Mouse (Mus musculus) stomach, embryonic 14.5 days (tissue): Measurements from ENCODE around the gene Kcnk7. TPM values are rescaled to one million over a fixed set of nuclear protein-coding genes. Genes with fewer than 3 reads are reported as not detected.

ENCODE experiments used
- ATAC-seq: fragments of 200-750 bp; cut with Nextera tagmentation; 2 replicates; pipeline ENCODE4 v1.8.0; 2017; ENCODE audit warnings: low read depth, moderate TSS enrichment; ENCODE audit not compliant: insufficient number of reproducible peaks, insufficient read depth, low FRiP score
- H3K27ac ChIP-seq: fragments of 300-500 bp; sonication (generic); 2 replicates; pipeline ENCODE4 v1.5.1; 2014; ENCODE audit warnings: mild to moderate bottlenecking, low read length, moderate library complexity, mixed read lengths
- H3K27me3 ChIP-seq: fragments of 300-500 bp; sonication (generic); 2 replicates; pipeline ENCODE4 v1.6.1; 2014; ENCODE audit warnings: low read length, control low read depth, mixed read lengths; ENCODE audit not compliant: control insufficient read depth, insufficient read depth
- H3K36me3 ChIP-seq: fragments of 300-500 bp; sonication (generic); 2 replicates; pipeline ENCODE4 v1.6.1; 2014; ENCODE audit warnings: mild to moderate bottlenecking, control low read depth, low read length, moderate library complexity, mixed read lengths; ENCODE audit not compliant: control insufficient read depth, insufficient read depth
- H3K4me1 ChIP-seq: fragments of 300-500 bp; sonication (generic); 2 replicates; pipeline ENCODE4 v1.6.1; 2014; ENCODE audit warnings: low read length, control low read depth, mixed read lengths; ENCODE audit not compliant: control insufficient read depth, insufficient read depth
- H3K4me2 ChIP-seq: fragments of 300-500 bp; sonication (generic); replicated peaks from 2 replicates; pipeline ENCODE4 v1.6.1; 2014; ENCODE audit warnings: low read depth, low read length, control low read depth
- H3K4me3 ChIP-seq: fragments of 300-500 bp; sonication (generic); 2 replicates; pipeline ENCODE4 v1.5.1; 2014; ENCODE audit warnings: low read depth, low read length, control low read depth
- H3K9ac ChIP-seq: fragments of 300-500 bp; sonication (generic); replicated peaks from 2 replicates; pipeline ENCODE4 v1.6.1; 2014; ENCODE audit warnings: low read depth, mild to moderate bottlenecking, control low read depth, low read length, moderate library complexity, mixed read lengths
- H3K9me3 ChIP-seq: fragments of 300-500 bp; sonication (generic); 2 replicates; pipeline ENCODE4 v1.6.1; 2016; ENCODE audit warnings: low read depth, low read length, control low read depth; ENCODE audit not compliant: control insufficient read depth
- WGBS: fragments of 180-500 bp; shearing (Covaris S2); extraction: QIAGEN DNeasy Blood & Tissue Kit; methylation state at CpG from one replicate; pipeline ENCODE4 v1.1.7; 2014; 5-methylcytosine and 5-hydroxymethylcytosine counted together
- polyA plus RNA-seq: library from polyadenylated mRNA; unstranded; fragments of >200 nt; fragmentation: Nextera tagmentation; extraction: Ambion mirVana; gene quantifications from 2 replicates; pipeline ENCODE4 v1.2.1, GENCODE M21; 2014

Gene Kcnk7
- polyA plus RNA-seq, 1 experiment from 2014 or later, result 0.84 TPM

DNA sequence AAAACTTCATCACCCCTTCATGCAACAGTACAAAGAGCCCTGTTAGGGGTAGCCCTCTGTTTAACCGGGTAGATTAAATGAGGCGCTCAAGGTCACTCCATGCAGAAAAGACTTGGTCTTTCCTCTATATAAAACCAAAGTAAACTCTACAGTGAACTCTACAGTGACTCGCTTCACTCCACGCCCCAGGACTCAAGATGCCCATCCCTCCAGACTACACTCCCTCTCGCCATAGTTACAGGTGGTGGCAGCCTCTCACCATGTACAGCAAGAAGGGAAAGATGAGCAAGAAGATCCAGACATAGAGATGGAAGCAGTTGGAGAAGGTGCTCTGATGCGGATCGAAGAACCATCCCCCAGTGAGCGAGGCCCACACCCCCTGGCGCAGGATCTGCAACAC lies 16.4 kb upstream of the Kcnk7 start:
- Histone ChIP-seq H3K4me2 (peak overlapping the region; percentile 98), H3K27me3 (no peaks in the 10 kb centered on the region), H3K27ac (peak overlapping the region; percentile 94; the same call in 1 of the 2 replicates), H3K4me3 (peak overlapping the region; percentile 97), H3K9ac (peak overlapping the region; percentile 85), H3K4me1 (peaks cover 33% of the 10 kb centered on the region), H3K9me3 (no peaks in the 10 kb centered on the region), H3K36me3 (peaks cover 44% of the 10 kb centered on the region)
- ATAC-seq, result no peak
- 13% methylated on average over 9 of the region's 9 CpGs for WGBS

DNA sequence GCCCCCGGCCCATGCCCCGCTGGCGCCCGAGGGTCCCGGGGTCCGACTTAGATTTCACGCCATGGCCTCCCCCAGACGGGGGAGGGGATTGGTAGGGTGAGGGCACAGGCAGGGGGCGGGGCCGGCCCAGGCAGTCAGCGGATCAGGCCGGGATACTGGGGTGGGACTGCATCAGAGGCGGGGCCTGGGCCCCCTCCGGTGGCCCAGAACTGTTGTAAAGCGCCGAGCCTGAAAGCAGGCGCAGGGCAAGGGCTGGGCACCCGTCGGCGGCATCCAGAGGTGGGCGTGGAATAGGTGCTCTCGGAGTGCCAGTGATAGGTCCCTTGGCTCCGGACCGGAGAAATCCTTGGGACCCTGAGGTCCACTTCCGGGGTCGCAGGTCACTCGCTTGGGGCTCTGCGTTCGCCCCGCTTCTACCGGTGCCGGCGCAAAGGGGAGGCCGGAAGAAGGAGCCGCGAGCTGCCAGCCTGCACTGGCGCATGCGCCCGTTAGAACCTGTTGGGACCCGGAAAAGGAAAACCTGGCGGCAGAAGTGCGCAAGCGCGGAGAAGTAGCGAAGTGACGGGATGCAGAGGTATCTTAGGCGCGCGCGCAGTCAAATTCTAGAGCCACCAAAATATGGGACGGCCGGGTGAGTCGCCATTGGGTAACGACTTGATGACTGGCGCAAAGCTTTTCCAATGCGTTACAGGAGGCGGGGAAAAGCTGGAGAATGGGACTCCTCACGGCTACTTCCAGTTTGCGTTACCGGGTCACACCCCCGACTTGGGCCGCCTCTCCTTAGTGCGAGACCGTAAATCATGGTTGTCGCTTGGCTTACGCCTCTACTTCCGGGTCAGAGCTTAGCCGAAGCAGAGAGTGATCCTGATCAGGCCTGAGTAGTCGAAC lies 15.7 kb upstream of the Kcnk7 start, which contains the start of the genes Map3k11 and Pcnx3:
TSS of gene Map3k11 (plus strand) at position 543 of the 888 bp plus-strand sequence.
TSS of gene Pcnx3 (minus strand) at position 709 of the 888 bp plus-strand sequence.
- H3K4me2 ChIP-seq, result peak within 1 kb of the TSS; percentile 98
- H3K4me1 ChIP-seq, result peaks cover 34% of the 10 kb centered on the region
- WGBS, result under 1% methylated on average over 69 of the region's 69 CpGs
- H3K27ac ChIP-seq, result peak within 1 kb of the TSS; percentile 94
- peak within 1 kb of the TSS; percentile 92 for H3K9ac ChIP-seq
- peaks cover 43% of the 10 kb centered on the region for H3K36me3 ChIP-seq
- H3K4me3 ChIP-seq, result peak within 1 kb of the TSS; percentile 97
- ATAC-seq, result peak; percentile 89
- no peaks in the 10 kb centered on the region for H3K27me3 ChIP-seq
- H3K9me3 ChIP-seq, result no peaks in the 10 kb centered on the region

DNA sequence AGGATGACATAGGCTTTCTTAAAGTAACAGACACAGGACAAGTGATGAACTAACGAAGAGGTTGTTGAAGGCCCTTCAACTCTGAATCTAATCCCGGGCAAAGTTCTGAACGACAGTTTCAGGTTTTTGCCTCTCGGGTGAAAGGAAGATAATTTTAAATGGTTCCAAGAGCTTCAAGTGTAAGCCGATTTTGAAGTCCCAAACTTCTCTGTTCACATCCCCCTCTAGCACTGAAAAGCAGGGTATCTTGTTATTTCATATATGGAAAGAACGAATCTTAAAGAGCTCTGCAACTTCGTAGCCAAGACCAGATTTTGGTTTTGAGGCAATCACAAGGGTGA lies 15.1 kb upstream of the Kcnk7 start:
- peaks cover 43% of the 10 kb centered on the region for H3K36me3 ChIP-seq
- H3K4me1 ChIP-seq, result peaks cover 36% of the 10 kb centered on the region
- peak overlapping the region; percentile 98 for H3K4me2 ChIP-seq

DNA sequence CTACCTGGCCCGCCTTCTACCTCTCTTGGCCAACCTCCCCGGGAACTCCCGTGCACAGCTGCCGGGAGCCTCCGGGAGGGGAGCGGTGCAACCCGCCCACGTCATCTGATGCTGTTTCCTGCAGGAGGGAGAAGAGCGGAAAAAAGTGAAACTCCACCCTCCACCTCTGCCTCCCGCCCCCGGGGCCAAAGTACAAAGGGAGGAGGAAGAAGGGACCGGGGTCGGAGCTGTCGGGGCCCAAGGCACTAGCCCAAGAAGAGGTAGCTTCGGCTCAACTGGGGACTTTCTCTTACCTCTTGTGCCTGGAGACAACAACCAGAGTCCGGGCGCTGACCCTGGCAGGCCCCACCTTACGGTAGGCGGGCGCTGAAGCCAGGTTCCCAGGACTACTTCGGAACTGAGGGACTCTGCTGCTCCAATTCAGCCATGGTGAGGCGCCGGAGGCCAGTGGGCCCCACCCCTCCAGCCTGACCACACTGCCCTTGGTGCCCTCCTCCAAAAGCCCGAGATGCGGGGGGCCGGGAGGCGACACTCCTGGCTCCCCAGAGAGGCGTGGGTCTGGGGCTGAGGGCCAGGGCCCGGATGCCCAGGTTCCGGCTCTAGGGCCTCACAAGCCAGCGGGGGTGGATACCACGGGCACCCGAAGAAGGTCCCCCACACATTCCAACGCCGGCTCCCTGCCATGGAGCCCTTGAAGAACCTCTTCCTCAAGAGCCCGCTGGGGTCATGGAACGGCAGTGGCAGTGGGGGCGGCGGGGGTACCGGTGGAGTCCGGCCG lies 14.4 kb upstream of the Kcnk7 start:
- Histone ChIP-seq H3K9me3 (no peaks in the 10 kb centered on the region), H3K36me3 (peaks cover 41% of the 10 kb centered on the region), H3K27ac (peak overlapping the region; percentile 94), H3K4me1 (peaks cover 36% of the 10 kb centered on the region), H3K4me2 (peak overlapping the region; percentile 98), H3K27me3 (no peaks in the 10 kb centered on the region), H3K4me3 (peak overlapping the region; percentile 97), H3K9ac (peak overlapping the region; percentile 92)
- 2% methylated on average over 38 of the region's 42 CpGs for WGBS
- peak; percentile 66 for ATAC-seq

More for the DNA sequence above, 15.1 kb upstream of the Kcnk7 start:
- Histone ChIP-seq H3K9ac (peak overlapping the region; percentile 92; the same call in 1 of the 2 replicates), H3K9me3 (no peaks in the 10 kb centered on the region), H3K27me3 (no peaks in the 10 kb centered on the region), H3K27ac (peak overlapping the region; percentile 94), H3K4me3 (peak overlapping the region; percentile 97)
- 1% methylated on average over 7 of the region's 7 CpGs for WGBS
- ATAC-seq, result no peak

DNA sequence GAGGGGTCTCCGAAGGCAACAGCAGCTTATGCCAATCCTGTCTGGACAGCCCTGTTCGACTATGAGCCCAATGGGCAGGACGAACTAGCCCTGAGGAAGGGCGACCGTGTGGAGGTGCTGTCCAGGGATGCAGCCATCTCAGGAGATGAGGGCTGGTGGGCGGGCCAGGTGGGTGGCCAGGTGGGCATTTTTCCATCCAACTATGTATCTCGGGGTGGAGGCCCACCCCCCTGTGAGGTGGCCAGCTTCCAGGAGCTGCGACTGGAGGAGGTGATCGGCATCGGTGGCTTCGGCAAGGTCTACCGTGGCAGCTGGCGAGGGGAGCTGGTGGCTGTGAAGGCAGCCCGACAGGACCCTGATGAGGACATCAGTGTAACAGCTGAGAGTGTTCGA lies 13.8 kb upstream of the Kcnk7 start:
- Histone ChIP-seq H3K9me3 (no peaks in the 10 kb centered on the region), H3K27ac (peak overlapping the region; percentile 94; the same call in 1 of the 2 replicates), H3K27me3 (no peaks in the 10 kb centered on the region), H3K9ac (peak overlapping the region; percentile 92), H3K4me2 (peak overlapping the region; percentile 98), H3K4me3 (peak overlapping the region; percentile 97), H3K4me1 (peaks cover 36% of the 10 kb centered on the region), H3K36me3 (peaks cover 41% of the 10 kb centered on the region)
- no peak for ATAC-seq
- 49% methylated on average over 15 of the region's 15 CpGs for WGBS

DNA sequence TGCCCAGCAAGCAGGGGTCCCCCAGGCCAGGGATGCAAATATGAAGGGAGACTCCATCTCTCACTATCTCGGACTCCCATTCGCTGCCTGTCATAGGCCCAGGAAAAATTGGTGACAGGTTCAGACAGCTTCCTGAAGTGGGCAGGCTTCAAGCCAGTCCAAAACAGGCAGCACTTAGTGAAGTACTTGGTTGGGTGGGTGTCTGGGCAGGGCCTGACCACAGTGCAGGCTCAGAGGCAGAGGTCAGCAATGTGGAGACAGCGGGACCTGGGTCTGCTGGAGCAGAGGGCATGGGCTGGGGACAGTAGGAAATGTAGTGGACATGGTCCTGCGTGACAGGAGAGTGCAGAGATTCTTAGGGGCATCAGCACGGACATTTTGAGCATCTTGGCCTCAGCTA lies 12.6 kb upstream of the Kcnk7 start:
- Histone ChIP-seq H3K27ac (peak overlapping the region; percentile 78; the same call in 1 of the 2 replicates), H3K27me3 (no peaks in the 10 kb centered on the region), H3K9ac (peak overlapping the region; percentile 92), H3K36me3 (peaks cover 41% of the 10 kb centered on the region), H3K4me2 (peak overlapping the region; percentile 98), H3K4me3 (peak overlapping the region; percentile 97), H3K4me1 (peaks cover 36% of the 10 kb centered on the region), H3K9me3 (no peaks in the 10 kb centered on the region)
- no peak for ATAC-seq
- 71% methylated on average over 5 of the region's 5 CpGs for WGBS

DNA sequence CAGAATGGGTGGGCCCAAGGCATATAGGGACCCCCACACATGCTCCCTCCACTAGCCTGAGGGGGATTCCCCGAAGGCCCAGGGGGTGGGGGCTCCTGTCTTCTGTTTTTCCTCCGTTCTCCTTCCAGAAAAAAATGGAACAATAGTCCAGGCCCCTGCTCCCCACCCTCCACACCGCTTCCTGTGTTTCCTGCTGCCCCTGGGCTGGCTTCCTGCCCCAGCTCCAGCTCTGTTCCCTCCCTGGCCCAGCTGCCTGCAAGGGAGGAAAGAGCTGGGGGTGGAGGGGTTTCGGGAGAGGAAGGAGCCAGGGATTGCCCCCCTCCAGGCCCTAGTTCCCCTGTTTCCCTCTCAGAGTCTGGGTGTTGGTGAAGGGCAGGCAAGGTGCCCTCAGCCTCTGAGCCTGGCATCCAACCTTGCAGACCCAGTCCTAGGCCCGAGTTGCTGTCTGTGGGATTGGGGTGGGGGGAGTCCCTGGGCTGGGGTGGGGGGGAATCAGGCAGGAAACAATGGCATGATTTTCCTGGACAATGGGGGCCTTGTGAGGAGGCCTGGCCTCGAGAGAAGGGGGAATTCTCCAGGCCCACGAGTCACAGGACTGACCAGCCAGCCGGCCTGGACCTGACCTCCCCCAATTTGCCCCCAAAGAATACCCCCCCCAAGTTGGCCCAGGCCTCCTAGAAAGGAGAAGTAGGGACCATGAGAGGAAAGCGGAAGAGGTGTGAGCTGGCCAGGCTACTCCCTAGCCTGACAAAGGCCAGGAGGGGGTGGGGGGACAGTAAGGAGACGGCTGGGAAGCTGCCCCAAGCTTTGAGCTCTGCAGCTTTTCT lies 11.9 kb upstream of the Kcnk7 start:
- ATAC-seq, result no peak
- H3K27me3 ChIP-seq, result no peaks in the 10 kb centered on the region
- peak overlapping the region; percentile 92 for H3K9ac ChIP-seq
- peak overlapping the region; percentile 97 for H3K4me3 ChIP-seq
- peak overlapping the region; percentile 78; the same call in 1 of the 2 replicates for H3K27ac ChIP-seq
- 63% methylated on average over 10 of the region's 10 CpGs for WGBS
- peaks cover 48% of the 10 kb centered on the region for H3K36me3 ChIP-seq
- peak overlapping the region; percentile 98 for H3K4me2 ChIP-seq
- H3K9me3 ChIP-seq, result no peaks in the 10 kb centered on the region
- peaks cover 34% of the 10 kb centered on the region for H3K4me1 ChIP-seq
